Mouse (Mus musculus): Measurements from ENCODE around the gene Mypn.

Mypn gene

GRCm38 (mm10) chr10:63100657-63101056 is 103.1 kb downstream of the Mypn start:
- DNase-seq (ENCODE audit: low spot score), result no peak

- DNase-seq (ENCODE audit: low spot score), result peak; percentile 5
These were observed 103.7 kb downstream of the Mypn start for GRCm38 (mm10) chr10:63099941-63100562.

GRCm38 (mm10) chr10:63099521-63099920 is 104.2 kb downstream of the Mypn start, which contains the start of gene Atoh7:
Gene Atoh7 (plus strand): TSS chr10:63099651.
- no peak for DNase-seq (ENCODE audit: low spot score)

- DNase-seq (ENCODE audit: low spot score), result no peak
These were observed 105.6 kb downstream of the Mypn start for GRCm38 (mm10) chr10:63098191-63098590.

GRCm38 (mm10) chr10:63096757-63097156 is 107.0 kb downstream of the Mypn start:
- DNase-seq (ENCODE audit: low spot score), result no peak

- DNase-seq (ENCODE audit: low spot score), result no peak
These were observed 110.9 kb downstream of the Mypn start for GRCm38 (mm10) chr10:63092616-63093550.

- no peak for DNase-seq (ENCODE audit: low spot score)
These were observed 111.8 kb downstream of the Mypn start for GRCm38 (mm10) chr10:63091915-63092314.

GRCm38 (mm10) chr10:63089758-63090571 is 113.8 kb downstream of the Mypn start:
- no peak for DNase-seq (ENCODE audit: low spot score)

- no peak for DNase-seq (ENCODE audit: low spot score)
These were observed 114.5 kb downstream of the Mypn start for GRCm38 (mm10) chr10:63089103-63089757.

- DNase-seq (ENCODE audit: low spot score), result no peak
These were observed 117.4 kb downstream of the Mypn start for GRCm38 (mm10) chr10:63086304-63086703.

- DNase-seq (ENCODE audit: low spot score), result peak; percentile 24
These were observed 137.8 kb downstream of the Mypn start for GRCm38 (mm10) chr10:63065988-63066387.

All from ovary, postnatal 10 days (tissue).